Mouse (Mus musculus) neural tube, embryonic 11.5 days (tissue): ENCODE results near the gene 5330417C22Rik. TPM values are rescaled to one million over a fixed set of nuclear protein-coding genes. Genes with fewer than 3 reads are reported as not detected.

Source experiments
- ATAC-seq: fragments of 200-750 bp; cut with Nextera tagmentation; 2 replicates; pipeline ENCODE4 v1.8.0; 2017; ENCODE audit warnings: moderate number of reproducible peaks, mild to moderate bottlenecking, moderate TSS enrichment, moderate library complexity; ENCODE audit not compliant: insufficient read depth, low FRiP score, low TSS enrichment
- DNase-seq: peaks from one replicate; pipeline ENCODE4 v3.0.0-alpha.2; 2015; ENCODE audit warnings: low spot score
- H3K27ac ChIP-seq: fragments of 300-500 bp; sonication (generic); 2 replicates; pipeline ENCODE4 v1.5.1; 2014; ENCODE audit warnings: low read depth, mild to moderate bottlenecking, low read length
- H3K27me3 ChIP-seq: fragments of 300-500 bp; sonication (generic); 2 replicates; pipeline ENCODE4 v1.6.1; 2014; ENCODE audit warnings: mild to moderate bottlenecking, low read length, mixed read lengths; ENCODE audit not compliant: control insufficient read depth, insufficient read depth
- H3K36me3 ChIP-seq: fragments of 300-500 bp; sonication (generic); 2 replicates; pipeline ENCODE4 v1.6.1; 2014; ENCODE audit warnings: mild to moderate bottlenecking, low read length, moderate library complexity, mixed read lengths; ENCODE audit not compliant: control insufficient read depth, insufficient read depth
- H3K4me1 ChIP-seq: fragments of 300-500 bp; sonication (generic); 2 replicates; pipeline ENCODE4 v1.6.1; 2014; ENCODE audit warnings: low read length, mixed read lengths; ENCODE audit not compliant: control insufficient read depth, insufficient read depth
- H3K4me2 ChIP-seq: fragments of 300-500 bp; sonication (generic); 2 replicates; pipeline ENCODE4 v1.6.1; 2014; ENCODE audit warnings: low read depth, mild to moderate bottlenecking, moderate library complexity
- H3K4me3 ChIP-seq: fragments of 300-500 bp; sonication (generic); 2 replicates; pipeline ENCODE4 v1.5.1; 2014; ENCODE audit warnings: low read depth, low read length
- H3K9ac ChIP-seq: fragments of 300-500 bp; sonication (generic); 2 replicates; pipeline ENCODE4 v1.6.1; 2014; ENCODE audit warnings: mild to moderate bottlenecking, low read length
- H3K9me3 ChIP-seq: fragments of 300-500 bp; sonication (generic); 2 replicates; pipeline ENCODE4 v1.6.1; 2016; ENCODE audit warnings: low read length; ENCODE audit not compliant: control insufficient read depth
- WGBS: fragments of 180-500 bp; shearing (Covaris S2); extraction: QIAGEN DNeasy Blood & Tissue Kit; methylation state at CpG from one replicate; pipeline ENCODE4 v1.1.7; 2014; 5-methylcytosine and 5-hydroxymethylcytosine counted together
- polyA plus RNA-seq: library from polyadenylated mRNA; unstranded; fragments of >200 nt; fragmentation: Nextera tagmentation; extraction: Ambion mirVana; gene quantifications from 2 replicates; pipeline ENCODE4 v1.2.1, GENCODE M21; 2014

The 5330417C22Rik gene
- polyA plus RNA-seq, 1 experiment from 2014 or later, result 1.8 TPM

- Histone ChIP-seq H3K4me3 (no peak overlapping the region), H3K9me3 (no peaks in the 10 kb centered on the region), H3K27me3 (no peaks in the 10 kb centered on the region), H3K4me2 (no peak overlapping the region), H3K27ac (peak overlapping the region; percentile 91), H3K9ac (peak overlapping the region; percentile 42; the same call in 1 of the 2 replicates), H3K4me1 (peaks cover 30% of the 10 kb centered on the region), H3K36me3 (peaks cover 10% of the 10 kb centered on the region)
- WGBS, result 22% methylated on average over 19 of the region's 19 CpGs
- ATAC-seq (peak; percentile 88), DNase-seq (no peak)
These were observed 102.3 kb downstream of the 5330417C22Rik start for GRCm38 (mm10) chr3:108433881-108434495.

- H3K4me2 ChIP-seq, result no peak overlapping the region
- H3K9ac ChIP-seq, result peak overlapping the region; percentile 42; the same call in 1 of the 2 replicates
These were observed 103.0 kb downstream of the 5330417C22Rik start for GRCm38 (mm10) chr3:108433188-108433880.

GRCm38 (mm10) chr3:108432542-108433187, 103.7 kb downstream of the 5330417C22Rik start:
- 40% methylated on average over 13 of the region's 13 CpGs for WGBS
- ATAC-seq, result 0 out of 2 replicates have a peak, but pooled peaks have one; percentile 13
- H3K27ac ChIP-seq, result peak overlapping the region; percentile 91
- H3K4me1 ChIP-seq, result peaks cover 30% of the 10 kb centered on the region
- DNase-seq, result peak; percentile 46
- H3K36me3 ChIP-seq, result peaks cover 20% of the 10 kb centered on the region
- no peaks in the 10 kb centered on the region for H3K9me3 ChIP-seq
- no peak overlapping the region for H3K4me2 ChIP-seq
- no peaks in the 10 kb centered on the region for H3K27me3 ChIP-seq
- H3K4me3 ChIP-seq, result no peak overlapping the region
- peak overlapping the region; percentile 27; the same call in 1 of the 2 replicates for H3K9ac ChIP-seq

More at GRCm38 (mm10) chr3:108433188-108433880, 103.0 kb downstream of the 5330417C22Rik start:
- Histone ChIP-seq H3K4me1 (peaks cover 30% of the 10 kb centered on the region), H3K27me3 (no peaks in the 10 kb centered on the region), H3K4me3 (no peak overlapping the region), H3K36me3 (peaks cover 16% of the 10 kb centered on the region), H3K27ac (peak overlapping the region; percentile 91), H3K9me3 (no peaks in the 10 kb centered on the region)
- 18% methylated on average over 18 of the region's 18 CpGs for WGBS
- ATAC-seq (peak; percentile 95), DNase-seq (peak; percentile 93)

- WGBS, result 80% methylated on average over 6 of the region's 6 CpGs
- H3K27ac ChIP-seq, result peak overlapping the region; percentile 75
- H3K4me2 ChIP-seq, result no peak overlapping the region
- DNase-seq, result no peak
- H3K4me3 ChIP-seq, result no peak overlapping the region
- H3K36me3 ChIP-seq, result peaks cover 18% of the 10 kb centered on the region
- H3K9ac ChIP-seq, result peak overlapping the region; percentile 32
- ATAC-seq, result no peak
- H3K27me3 ChIP-seq, result no peaks in the 10 kb centered on the region
- no peaks in the 10 kb centered on the region for H3K9me3 ChIP-seq
- peaks cover 34% of the 10 kb centered on the region for H3K4me1 ChIP-seq
These were observed 110.7 kb downstream of the 5330417C22Rik start for GRCm38 (mm10) chr3:108425624-108426018.

- 50% methylated on average over 7 of the region's 7 CpGs for WGBS
- ATAC-seq (peak; percentile 60; the same call in 1 of the 2 replicates), DNase-seq (peak; percentile 45)
- Histone ChIP-seq H3K9ac (peak overlapping the region; percentile 32), H3K4me3 (no peak overlapping the region), H3K36me3 (peaks cover 18% of the 10 kb centered on the region), H3K4me1 (peaks cover 34% of the 10 kb centered on the region), H3K9me3 (no peaks in the 10 kb centered on the region), H3K27ac (peak overlapping the region; percentile 75), H3K4me2 (no peak overlapping the region), H3K27me3 (no peaks in the 10 kb centered on the region)
These were observed 111.3 kb downstream of the 5330417C22Rik start for GRCm38 (mm10) chr3:108424944-108425623.

- peak overlapping the region; percentile 75; the same call in 1 of the 2 replicates for H3K27ac ChIP-seq
These were observed 112.2 kb downstream of the 5330417C22Rik start for GRCm38 (mm10) chr3:108423844-108424801.

GRCm38 (mm10) chr3:108423006-108423405, 113.3 kb downstream of the 5330417C22Rik start:
- Histone ChIP-seq H3K4me2 (no peak overlapping the region), H3K9me3 (no peaks in the 10 kb centered on the region), H3K9ac (no peak overlapping the region), H3K4me1 (peaks cover 34% of the 10 kb centered on the region), H3K27me3 (no peaks in the 10 kb centered on the region), H3K4me3 (no peak overlapping the region), H3K36me3 (peaks cover 7% of the 10 kb centered on the region), H3K27ac (no peak overlapping the region)
- ATAC-seq (no peak), DNase-seq (no peak)
- 40% methylated on average over 6 of the region's 6 CpGs for WGBS

More at GRCm38 (mm10) chr3:108423844-108424801, 112.2 kb downstream of the 5330417C22Rik start:
- Histone ChIP-seq H3K9me3 (no peaks in the 10 kb centered on the region), H3K36me3 (peaks cover 16% of the 10 kb centered on the region), H3K4me2 (peak overlapping the region; percentile 40), H3K9ac (peak overlapping the region; percentile 47), H3K4me3 (no peak overlapping the region), H3K4me1 (peaks cover 34% of the 10 kb centered on the region), H3K27me3 (no peaks in the 10 kb centered on the region)
- peak; percentile 69 for ATAC-seq
- 20% methylated on average over 11 of the region's 11 CpGs for WGBS
- no peak for DNase-seq
